Mouse (Mus musculus) liver, embryonic 11.5 days (tissue): ENCODE measurements around the gene Slc10a4. TPM values are rescaled to one million over a fixed set of nuclear protein-coding genes. Genes with fewer than 3 reads are reported as not detected.

Source experiments
- ATAC-seq: fragments of 200-750 bp; cut with Nextera tagmentation; replicated peaks from 2 replicates; pipeline ENCODE4 v1.8.0; 2017; ENCODE audit warnings: moderate number of reproducible peaks, mild to moderate bottlenecking, moderate TSS enrichment, moderate library complexity; ENCODE audit not compliant: low FRiP score
- DNase-seq: peaks from one replicate; pipeline ENCODE4 v3.0.0-alpha.2; 2017; ENCODE audit warnings: low spot score
- H3K27ac ChIP-seq: fragments of 300-500 bp; sonication (generic); 2 replicates; pipeline ENCODE4 v1.5.1; 2014; ENCODE audit warnings: mild to moderate bottlenecking, low read depth, low read length, control low read depth
- H3K27me3 ChIP-seq: fragments of 300-500 bp; sonication (generic); replicated peaks from 2 replicates; pipeline ENCODE4 v1.6.1; 2014; ENCODE audit warnings: low read length, mixed read lengths; ENCODE audit not compliant: control insufficient read depth, insufficient read depth
- H3K36me3 ChIP-seq: fragments of 300-500 bp; sonication (generic); 2 replicates; pipeline ENCODE4 v1.6.1; 2014; ENCODE audit warnings: mild to moderate bottlenecking, low read length, moderate library complexity, mixed read lengths; ENCODE audit not compliant: control insufficient read depth, insufficient read depth
- H3K4me1 ChIP-seq: fragments of 300-500 bp; sonication (generic); replicated peaks from 2 replicates; pipeline ENCODE4 v1.6.1; 2014; ENCODE audit warnings: low read length, mixed read lengths; ENCODE audit not compliant: control insufficient read depth, insufficient read depth
- H3K4me2 ChIP-seq: fragments of 300-500 bp; sonication (generic); 2 replicates; pipeline ENCODE4 v1.6.1; 2014; ENCODE audit warnings: mild to moderate bottlenecking, control low read depth, moderate library complexity
- H3K4me3 ChIP-seq: fragments of 300-500 bp; sonication (generic); 2 replicates; pipeline ENCODE4 v1.5.1; 2014; ENCODE audit warnings: low read depth, low read length, control low read depth
- H3K9ac ChIP-seq: fragments of 300-500 bp; sonication (generic); 2 replicates; pipeline ENCODE4 v1.6.1; 2014; ENCODE audit warnings: low read depth, low read length, control low read depth
- H3K9me3 ChIP-seq: fragments of 300-500 bp; sonication (generic); 2 replicates; pipeline ENCODE4 v1.6.1; 2016; ENCODE audit warnings: low read length, inconsistent platforms, mixed read lengths; ENCODE audit not compliant: control insufficient read depth
- WGBS: fragments of 180-500 bp; shearing (Covaris S2); extraction: QIAGEN DNeasy Blood & Tissue Kit; methylation state at CpG from one replicate; pipeline ENCODE4 v1.1.7; 2014; 5-methylcytosine and 5-hydroxymethylcytosine counted together
- polyA plus RNA-seq: library from polyadenylated mRNA; unstranded; fragments of >200 nt; fragmentation: Nextera tagmentation; extraction: Ambion mirVana; gene quantifications from 2 replicates; pipeline ENCODE4 v1.2.1, GENCODE M21; 2014

Slc10a4 gene
- polyA plus RNA-seq, 1 experiment from 2014 or later = 0.37 TPM

DNA sequence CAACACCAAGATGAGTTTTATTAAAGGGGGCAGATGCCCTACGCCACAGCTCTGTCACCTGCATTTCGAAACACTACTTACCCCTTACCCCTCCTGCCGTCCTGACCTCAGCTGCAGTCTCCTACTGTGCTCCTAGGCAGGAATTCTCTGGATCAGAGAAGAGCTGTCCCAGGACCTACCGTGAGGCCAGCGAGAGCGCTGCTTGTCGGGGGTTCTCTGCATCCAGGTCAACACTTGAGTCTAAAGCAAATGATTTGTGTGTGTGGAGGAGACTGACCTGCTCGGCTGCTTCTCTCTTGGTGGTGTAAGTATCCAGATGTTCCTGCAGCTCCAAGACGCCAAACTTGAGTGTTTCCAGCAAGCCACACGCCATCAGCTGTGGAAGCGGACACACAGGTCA lies 25.8 kb downstream of the Slc10a4 start:
- Histone ChIP-seq H3K27ac (no peak overlapping the region), H3K36me3 (peaks cover 21% of the 10 kb centered on the region), H3K27me3 (no peaks in the 10 kb centered on the region), H3K9me3 (no peaks in the 10 kb centered on the region), H3K4me3 (no peak overlapping the region), H3K4me1 (no peaks in the 10 kb centered on the region), H3K4me2 (no peak overlapping the region), H3K9ac (no peak overlapping the region)
- ATAC-seq = no peak
- DNase-seq = no peak
- 87% methylated on average over 11 of the region's 11 CpGs for WGBS

DNA sequence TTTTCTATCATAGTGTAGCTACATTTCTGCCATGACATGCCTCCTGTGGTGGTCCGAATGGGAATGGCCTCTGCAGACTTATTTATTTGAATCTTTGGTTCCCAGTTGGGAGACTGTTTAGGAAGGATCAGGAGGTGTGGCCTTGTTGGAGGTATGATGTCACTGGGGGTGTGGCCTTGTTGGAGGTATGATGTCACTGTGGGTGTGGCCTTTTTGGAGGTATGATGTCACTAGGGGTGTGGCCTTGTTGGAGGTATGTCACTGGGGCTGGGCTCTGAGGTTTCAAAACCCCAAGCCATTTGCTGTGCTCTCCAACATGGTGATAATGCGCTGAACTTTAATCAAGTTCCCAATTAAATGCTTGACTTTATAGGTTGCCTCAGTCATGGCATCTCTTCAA lies 37.4 kb downstream of the Slc10a4 start:
- no peaks in the 10 kb centered on the region for H3K4me1 ChIP-seq
- no peak for ATAC-seq
- no peaks in the 10 kb centered on the region for H3K9me3 ChIP-seq
- no peak overlapping the region for H3K4me3 ChIP-seq
- no peak overlapping the region for H3K4me2 ChIP-seq
- no peak overlapping the region for H3K9ac ChIP-seq
- 99% methylated on average over 2 of the region's 2 CpGs for WGBS
- H3K36me3 ChIP-seq = peaks cover 29% of the 10 kb centered on the region
- no peak for DNase-seq
- H3K27me3 ChIP-seq = no peaks in the 10 kb centered on the region
- H3K27ac ChIP-seq = no peak overlapping the region

DNA sequence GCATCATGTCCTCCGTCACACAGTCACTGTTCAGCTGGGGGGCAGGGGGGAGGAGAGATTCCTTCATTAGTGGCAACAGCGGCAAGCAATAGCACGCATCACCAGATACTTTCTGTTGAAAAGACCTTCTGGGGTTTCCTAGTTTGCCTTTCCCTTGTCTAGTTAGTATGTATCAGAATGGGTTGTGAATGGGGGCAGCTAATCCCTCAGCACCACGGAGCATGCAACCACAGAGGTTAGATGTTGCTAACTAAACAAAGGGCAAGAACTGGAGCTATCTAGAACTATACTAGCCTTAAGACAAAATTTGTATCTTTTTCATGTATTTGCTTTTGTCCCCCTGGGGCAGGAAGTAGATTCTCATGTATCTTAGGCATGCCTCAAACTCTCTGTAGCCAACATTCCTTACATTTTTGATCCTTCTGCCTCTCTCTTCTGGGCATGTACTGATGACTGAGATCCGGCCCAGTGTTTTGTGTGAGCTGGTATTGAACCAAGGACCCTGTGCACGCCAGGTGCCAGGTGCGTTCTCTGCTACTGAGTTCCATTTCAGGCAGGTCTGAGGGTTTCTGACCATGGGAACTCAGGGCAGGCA lies 41.1 kb downstream of the Slc10a4 start:
- WGBS = 78% methylated on average over 7 of the region's 7 CpGs
- Histone ChIP-seq H3K27ac (no peak overlapping the region), H3K4me3 (no peak overlapping the region), H3K9ac (no peak overlapping the region), H3K9me3 (no peaks in the 10 kb centered on the region), H3K4me1 (no peaks in the 10 kb centered on the region), H3K27me3 (no peaks in the 10 kb centered on the region), H3K36me3 (peaks cover 42% of the 10 kb centered on the region), H3K4me2 (no peak overlapping the region)
- no peak for ATAC-seq
- no peak for DNase-seq

DNA sequence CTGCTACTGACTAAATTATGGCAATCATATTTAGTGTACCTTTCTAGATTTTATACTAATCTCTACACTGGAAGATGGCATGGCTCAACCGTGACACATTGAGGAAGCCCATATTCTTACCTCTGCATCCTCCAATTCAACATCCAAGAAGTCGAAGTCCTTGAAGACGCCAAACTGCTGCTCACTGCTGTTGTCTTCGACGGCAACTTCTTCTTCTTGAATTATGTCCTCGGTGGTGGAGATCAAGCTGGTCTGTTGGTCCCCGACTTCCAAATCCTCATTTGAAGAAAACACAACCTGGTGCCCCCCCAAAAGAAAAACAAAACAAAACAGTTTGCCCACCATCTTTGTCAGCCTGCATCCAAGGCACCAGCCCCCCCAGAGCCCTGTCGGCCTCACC lies 47.2 kb downstream of the Slc10a4 start:
- H3K4me3 ChIP-seq = no peak overlapping the region

DNA sequence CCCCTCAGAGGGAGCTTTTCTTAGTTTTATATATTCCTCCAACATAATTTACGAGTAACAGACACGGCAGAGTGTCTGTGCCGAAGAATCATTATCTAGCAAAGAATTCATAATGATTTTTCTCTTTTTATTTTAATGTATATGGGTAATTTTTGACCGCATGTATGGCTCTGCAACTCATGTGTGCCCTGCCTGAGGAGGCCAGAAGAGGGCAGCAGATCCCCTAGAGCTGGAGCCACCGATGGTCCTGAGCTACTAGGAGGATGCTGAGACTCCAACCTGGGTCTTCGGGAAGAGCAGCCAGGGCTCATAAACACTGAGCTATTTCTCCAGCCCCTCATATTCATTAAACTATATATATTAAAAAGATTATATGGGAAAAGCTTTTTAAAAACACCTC lies 49.8 kb downstream of the Slc10a4 start:
- Histone ChIP-seq H3K27me3 (no peaks in the 10 kb centered on the region), H3K9me3 (no peaks in the 10 kb centered on the region), H3K36me3 (peaks cover 31% of the 10 kb centered on the region), H3K4me1 (no peaks in the 10 kb centered on the region), H3K9ac (no peak overlapping the region), H3K4me2 (no peak overlapping the region), H3K4me3 (no peak overlapping the region), H3K27ac (no peak overlapping the region)
- no peak for DNase-seq
- WGBS = 88% methylated on average over 6 of the region's 6 CpGs
- no peak for ATAC-seq

More for the DNA sequence above, 47.2 kb downstream of the Slc10a4 start:
- Histone ChIP-seq H3K27me3 (no peaks in the 10 kb centered on the region), H3K27ac (no peak overlapping the region), H3K9me3 (no peaks in the 10 kb centered on the region), H3K36me3 (peaks cover 42% of the 10 kb centered on the region), H3K9ac (no peak overlapping the region), H3K4me2 (no peak overlapping the region), H3K4me1 (no peaks in the 10 kb centered on the region)
- DNase-seq = no peak
- WGBS = 95% methylated on average over 8 of the region's 8 CpGs
- ATAC-seq = no peak

DNA sequence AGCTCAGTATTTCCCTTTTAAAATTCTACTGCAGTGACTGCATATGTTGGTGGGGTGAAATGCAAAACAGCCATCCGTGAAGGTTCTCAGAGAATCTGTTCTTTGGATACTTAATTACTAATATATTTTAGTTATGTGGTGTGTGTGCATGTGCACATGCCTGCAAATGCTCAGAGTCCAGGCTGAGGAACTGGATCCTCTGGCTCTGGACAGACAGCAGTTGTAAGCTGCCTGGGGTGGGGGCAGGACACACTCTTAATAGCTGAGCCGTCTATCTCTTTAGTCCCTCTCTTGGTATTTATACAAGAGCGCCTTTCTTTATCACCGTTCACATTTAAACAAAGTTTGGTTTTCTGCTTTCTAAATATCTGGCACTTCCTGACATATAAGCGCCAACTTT lies 50.3 kb downstream of the Slc10a4 start:
- H3K9me3 ChIP-seq = no peaks in the 10 kb centered on the region
- H3K4me2 ChIP-seq = no peak overlapping the region
- DNase-seq (no peak), ATAC-seq (no peak)
- H3K4me1 ChIP-seq = no peaks in the 10 kb centered on the region
- no peak overlapping the region for H3K27ac ChIP-seq
- H3K9ac ChIP-seq = no peak overlapping the region
- no peaks in the 10 kb centered on the region for H3K27me3 ChIP-seq
- H3K4me3 ChIP-seq = no peak overlapping the region
- 84% methylated on average over 5 of the region's 5 CpGs for WGBS
- peaks cover 31% of the 10 kb centered on the region for H3K36me3 ChIP-seq

DNA sequence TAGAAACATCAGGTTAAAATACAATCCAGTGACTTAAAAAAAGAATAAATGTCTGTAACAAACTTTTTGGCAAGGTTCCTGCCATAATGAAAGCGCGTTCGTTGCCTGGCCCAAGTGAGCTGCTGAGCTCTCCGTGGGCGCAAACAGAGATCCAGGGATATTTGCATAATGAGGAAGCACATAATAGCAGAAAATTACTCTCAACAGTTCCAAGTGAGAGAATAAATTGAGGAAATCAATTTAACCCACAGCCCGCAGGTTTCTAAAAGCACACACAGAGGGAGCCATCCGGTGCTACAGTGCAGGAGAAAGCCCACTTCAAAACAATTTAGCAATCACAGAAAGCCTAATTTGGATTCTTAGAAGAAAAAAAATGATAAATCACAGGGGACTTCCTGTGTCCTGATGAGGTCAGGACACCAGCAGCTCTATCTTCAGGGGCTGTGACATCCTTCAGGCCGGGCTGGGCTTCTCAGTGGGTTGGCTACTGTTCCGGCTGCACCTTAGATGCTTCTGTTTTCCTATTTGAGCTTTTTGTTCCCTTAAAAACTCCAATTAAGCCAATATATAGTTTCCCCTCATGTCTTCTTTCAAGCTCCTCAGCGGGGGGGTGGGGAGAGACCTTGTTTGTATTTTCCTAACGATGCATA lies 54.9 kb downstream of the Slc10a4 start:
- 88% methylated on average over 11 of the region's 11 CpGs for WGBS

More for the DNA sequence above, 54.9 kb downstream of the Slc10a4 start:
- Histone ChIP-seq H3K9ac (no peak overlapping the region), H3K27me3 (no peaks in the 10 kb centered on the region), H3K4me3 (no peak overlapping the region), H3K4me1 (no peaks in the 10 kb centered on the region), H3K9me3 (no peaks in the 10 kb centered on the region), H3K27ac (no peak overlapping the region), H3K4me2 (no peak overlapping the region), H3K36me3 (peaks cover 18% of the 10 kb centered on the region)
- no peak for DNase-seq
- no peak for ATAC-seq
